In the genomic region with DNA sequence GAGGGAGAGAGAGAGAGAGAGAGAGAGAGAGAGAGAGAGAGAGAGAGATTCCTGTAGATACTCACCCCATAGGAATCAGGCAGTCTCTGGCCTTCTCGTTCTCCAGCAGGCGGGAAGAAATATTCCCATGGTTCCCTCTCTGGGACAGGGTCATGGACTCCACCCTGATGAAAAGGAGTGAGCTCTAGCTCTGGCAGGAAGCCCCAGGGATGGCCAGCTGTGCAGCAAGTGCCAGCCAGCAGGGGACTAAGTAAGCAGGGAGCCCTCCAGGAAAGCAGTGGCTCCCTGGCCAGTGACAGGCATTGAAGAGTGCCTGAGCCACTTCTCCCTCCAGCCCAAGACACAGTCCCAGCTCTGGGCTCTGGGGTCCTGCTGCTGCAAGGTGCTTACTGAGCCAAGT, we compare ENCODE assay signal across 33 mouse cellular contexts. TPM values are rescaled to one million over a fixed set of nuclear protein-coding genes. Genes with fewer than 3 reads are reported as not detected.
DNase-seq lines count a peak whose midpoint lies in the region; ATAC-seq and TF ChIP-seq lines count a peak whose summit lies in the region.
"Had no signal": no experiment of that assay in that cellular context is flagged by ENCODE, and none has a peak within 500 bp of the region (broad histone marks: within the 10 kb centered on the region; RNA-seq: fewer than 3 reads in every experiment).

No protein-coding gene starts in this region.

- peak; percentile 46 for DNase-seq in kidney, adult 9 months
- DNase-seq in kidney, postnatal 10 days: no peak
- peak; percentile 55 for DNase-seq in liver, adult 2 months (ENCODE audit: extremely low read depth, low read depth, low spot score)
- DNase-seq: adrenal gland, adult 2 months; adrenal gland, postnatal 10 days; adrenal gland, postnatal 25 days; B cell, adult 2 months; cerebellum, adult 11 months; cerebellum, adult 18-20 months; cerebellum, adult 8-10 months; cerebellum, adult 9-11 months; cerebellum, postnatal 14 days; cerebellum, postnatal 36 days; embryo, embryonic 11 days had no signal

- TF ChIP-seq POLR2A in liver, adult 2 months (IDR thresholded peaks at IDR 0.05; ENCODE audit: extremely low read depth, insufficient read depth, low read length): no peak

- H3K4me3 ChIP-seq in hindbrain, embryonic 13.5 days: no peak overlapping the region
- no peak overlapping the region for H3K4me3 ChIP-seq in hindbrain, embryonic 12.5 days
- no peak overlapping the region for H3K4me3 ChIP-seq in liver, adult 2 months (ENCODE audit: insufficient read depth, low read depth, low read length)
- H3K4me3 ChIP-seq in liver, embryonic 12.5 days: no peak overlapping the region
- H3K4me3 ChIP-seq: embryonic facial prominence, embryonic 13.5 days; embryonic facial prominence, embryonic 15.5 days; erythroblast, embryonic 14.5 days; forebrain, embryonic 10.5 days; forebrain, embryonic 12.5 days had no signal

- peaks cover 16% of the 10 kb centered on the region for H3K27me3 ChIP-seq in hindbrain, embryonic 13.5 days
- peaks cover 12% of the 10 kb centered on the region for H3K27me3 ChIP-seq in hindbrain, embryonic 12.5 days
- H3K27me3 ChIP-seq in liver, adult 2 months (ENCODE audit: control insufficient read depth, insufficient read depth, low read length): no peaks in the 10 kb centered on the region
- H3K27me3 ChIP-seq in liver, embryonic 12.5 days (replicated peaks): peaks cover 21% of the 10 kb centered on the region

- ATAC-seq in hindbrain, embryonic 13.5 days (ENCODE audit: low FRiP score): no peak
- no peak for ATAC-seq in hindbrain, embryonic 12.5 days (ENCODE audit: low FRiP score)
- no peak for ATAC-seq in liver, embryonic 12.5 days
- ATAC-seq: activated CD4-positive, CD25-positive, alpha-beta regulatory T cell, adult 4 months; CD4-positive, CD25-positive, alpha-beta regulatory T cell, adult 4 months; forebrain, embryonic 14.5 days; forebrain, embryonic 16.5 days; Patski had no signal

- WGBS in hindbrain, embryonic 13.5 days: 53% methylated on average over 2 of the region's 2 CpGs
- 61% methylated on average over 2 of the region's 2 CpGs for WGBS in hindbrain, embryonic 12.5 days
- WGBS in liver, adult 2 months: 14% methylated on average over 2 of the region's 2 CpGs
- 52% methylated on average over 2 of the region's 2 CpGs for WGBS in liver, embryonic 12.5 days (ENCODE audit: insufficient replicate concordance)

- no peak for TF ChIP-seq CTCF in liver, adult 2 months (IDR thresholded peaks at IDR 0.05; ENCODE audit: low read depth, low read length)

- no peak overlapping the region for H3K4me2 ChIP-seq in hindbrain, embryonic 13.5 days
- H3K4me2 ChIP-seq in hindbrain, embryonic 12.5 days (replicated peaks): no peak overlapping the region
- no peak overlapping the region for H3K4me2 ChIP-seq in liver, embryonic 12.5 days
- H3K4me2 ChIP-seq: embryonic facial prominence, embryonic 13.5 days; embryonic facial prominence, embryonic 15.5 days; forebrain, embryonic 12.5 days had no signal

- peak overlapping the region; percentile 39; the same call in 1 of the 2 replicates for H3K9ac ChIP-seq in hindbrain, embryonic 13.5 days
- no peak overlapping the region for H3K9ac ChIP-seq in hindbrain, embryonic 12.5 days
- 0 out of 2 replicates have a peak overlapping the region, but pooled peaks have one; percentile 2 for H3K9ac ChIP-seq in liver, adult 2 months (ENCODE audit: low read depth, low read length)
- H3K9ac ChIP-seq in liver, embryonic 12.5 days: no peak overlapping the region
- H3K9ac ChIP-seq: embryonic facial prominence, embryonic 13.5 days; embryonic facial prominence, embryonic 15.5 days; forebrain, embryonic 12.5 days had no signal

- no peaks in the 10 kb centered on the region; the same call in 1 of the 2 replicates for H3K4me1 ChIP-seq in hindbrain, embryonic 13.5 days (replicated peaks)
- H3K4me1 ChIP-seq in hindbrain, embryonic 12.5 days: no peaks in the 10 kb centered on the region
- peaks cover 19% of the 10 kb centered on the region for H3K4me1 ChIP-seq in liver, adult 2 months (ENCODE audit: control insufficient read depth, insufficient read depth, low read length)
- peaks cover 2% of the 10 kb centered on the region; the same call in 1 of the 2 replicates for H3K4me1 ChIP-seq in liver, embryonic 12.5 days

- H3K36me3 ChIP-seq in hindbrain, embryonic 13.5 days: no peaks in the 10 kb centered on the region
- no peaks in the 10 kb centered on the region for H3K36me3 ChIP-seq in hindbrain, embryonic 12.5 days
- H3K36me3 ChIP-seq in liver, adult 2 months (ENCODE audit: control insufficient read depth, insufficient read depth, low read length): peaks cover 36% of the 10 kb centered on the region
- no peaks in the 10 kb centered on the region for H3K36me3 ChIP-seq in liver, embryonic 12.5 days
- H3K36me3 ChIP-seq: embryonic facial prominence, embryonic 13.5 days; embryonic facial prominence, embryonic 15.5 days; forebrain, embryonic 10.5 days; forebrain, embryonic 12.5 days; G1E had no signal

- no peak overlapping the region for H3K27ac ChIP-seq in hindbrain, embryonic 13.5 days
- H3K27ac ChIP-seq in hindbrain, embryonic 12.5 days: no peak overlapping the region
- H3K27ac ChIP-seq in liver, adult 2 months (replicated peaks; ENCODE audit: insufficient read depth, low read depth, low read length): no peak overlapping the region
- no peak overlapping the region for H3K27ac ChIP-seq in liver, embryonic 12.5 days
- H3K27ac ChIP-seq: embryonic facial prominence, embryonic 13.5 days; embryonic facial prominence, embryonic 15.5 days; forebrain, embryonic 10.5 days; forebrain, embryonic 12.5 days had no signal

- no peaks in the 10 kb centered on the region for H3K9me3 ChIP-seq in hindbrain, embryonic 13.5 days
- H3K9me3 ChIP-seq in hindbrain, embryonic 12.5 days (replicated peaks): no peaks in the 10 kb centered on the region
- no peaks in the 10 kb centered on the region for H3K9me3 ChIP-seq in liver, embryonic 12.5 days (replicated peaks)
- H3K9me3 ChIP-seq: embryonic facial prominence, embryonic 13.5 days; embryonic facial prominence, embryonic 15.5 days; forebrain, embryonic 10.5 days; forebrain, embryonic 12.5 days had no signal

- no peaks in the 10 kb centered on the region for H3K79me2 ChIP-seq in liver, adult 2 months (ENCODE audit: control insufficient read depth, insufficient read depth, low read length)

RNA-seq across cellular contexts. Expression of gene Acaa1b, which starts 5.1 kb away (rescaled TPM):
- polyA plus RNA-seq in hindbrain, embryonic 13.5 days (2015; fragmentation: Nextera tagmentation; extraction: Ambion mirVana): 1.8 and 1.9 TPM in 2 replicates
- 1.2 and 2.1 TPM in 2 replicates for polyA plus RNA-seq in hindbrain, embryonic 12.5 days (2016; fragmentation: Nextera tagmentation; extraction: Ambion mirVana)
- 755 and 780 TPM in 2 replicates for total RNA-seq in liver, adult 2 months (2014; rRNA removed)
- 1,396 and 1,582 TPM in 2 replicates for polyA plus RNA-seq in liver, adult 2 months (2012; rRNA removed)
- polyA plus RNA-seq in liver, embryonic 12.5 days (2016; fragmentation: Nextera tagmentation; extraction: Ambion mirVana): 0.55 and 0.85 TPM in 2 replicates
- total RNA-seq: common myeloid progenitor, adult 5-6 weeks; G1E had no signal
- polyA plus RNA-seq: activated CD4-positive, CD25-positive, alpha-beta regulatory T cell, adult 4 months; CD4-positive, CD25-positive, alpha-beta regulatory T cell, adult 4 months; G1E had no signal

RNA-seq across cellular contexts. Expression of gene Gm47289, which starts 7.2 kb away (rescaled TPM):
- polyA plus RNA-seq in hindbrain, embryonic 13.5 days (2015; fragmentation: Nextera tagmentation; extraction: Ambion mirVana): not detected in 2 replicates
- not detected in 2 replicates for polyA plus RNA-seq in hindbrain, embryonic 12.5 days (2016; fragmentation: Nextera tagmentation; extraction: Ambion mirVana)
- total RNA-seq in liver, adult 2 months (2014; rRNA removed): 0.07 TPM in 1 of 2 replicates, not detected in the other
- not detected in 2 replicates for polyA plus RNA-seq in liver, adult 2 months (2012; rRNA removed)
- polyA plus RNA-seq in liver, embryonic 12.5 days (2016; fragmentation: Nextera tagmentation; extraction: Ambion mirVana): not detected in 2 replicates
- total RNA-seq: adrenal gland, adult 2 months; adrenal gland, postnatal 10 days; adrenal gland, postnatal 25 days; adrenal gland, postnatal 4 days; CH12.LX; common myeloid progenitor, adult 5-6 weeks had no signal
- polyA plus RNA-seq: adrenal gland, adult 2 months; brain, embryonic 14.5 days; CD4-positive, CD25-positive, alpha-beta regulatory T cell, adult 4 months; embryonic facial prominence, embryonic 11.5 days; embryonic facial prominence, embryonic 13.5 days; embryonic facial prominence, embryonic 15.5 days; erythroblast, embryonic 14.5 days; forebrain, embryonic 10.5 days; forebrain, embryonic 12.5 days; forebrain, embryonic 14.5 days; forebrain, embryonic 16.5 days; G1E; Patski had no signal

RNA-seq across cellular contexts. Expression of gene Dlec1, which starts 49.5 kb away (rescaled TPM):
- 0.38 and 1.5 TPM in 2 replicates for polyA plus RNA-seq in hindbrain, embryonic 13.5 days (2015; fragmentation: Nextera tagmentation; extraction: Ambion mirVana)
- polyA plus RNA-seq in hindbrain, embryonic 12.5 days (2016; fragmentation: Nextera tagmentation; extraction: Ambion mirVana): 1.4 and 1.9 TPM in 2 replicates
- total RNA-seq in liver, adult 2 months (2014; rRNA removed): 0.27 and 0.74 TPM in 2 replicates
- polyA plus RNA-seq in liver, adult 2 months (2012; rRNA removed): 0.31 and 0.32 TPM in 2 replicates
- polyA plus RNA-seq in liver, embryonic 12.5 days (2016; fragmentation: Nextera tagmentation; extraction: Ambion mirVana): 0.12 TPM in 2 replicates
- total RNA-seq: common myeloid progenitor, adult 5-6 weeks; G1E had no signal
- polyA plus RNA-seq: CD4-positive, CD25-positive, alpha-beta regulatory T cell, adult 4 months; erythroblast, embryonic 14.5 days; G1E had no signal

RNA-seq across cellular contexts. Expression of gene Slc22a13, which starts 57.1 kb away (rescaled TPM):
- polyA plus RNA-seq in hindbrain, embryonic 13.5 days (2015; fragmentation: Nextera tagmentation; extraction: Ambion mirVana): not detected in 2 replicates
- polyA plus RNA-seq in hindbrain, embryonic 12.5 days (2016; fragmentation: Nextera tagmentation; extraction: Ambion mirVana): 0.12 TPM in 1 of 2 replicates, not detected in the other
- total RNA-seq in liver, adult 2 months (2014; rRNA removed): 0.07 TPM in 1 of 2 replicates, not detected in the other
- polyA plus RNA-seq in liver, adult 2 months (2012; rRNA removed): 0.06 TPM in 1 of 2 replicates, not detected in the other
- polyA plus RNA-seq in liver, embryonic 12.5 days (2016; fragmentation: Nextera tagmentation; extraction: Ambion mirVana): not detected in 2 replicates
- total RNA-seq: adrenal gland, adult 2 months; adrenal gland, postnatal 10 days; adrenal gland, postnatal 25 days; CH12.LX; common myeloid progenitor, adult 5-6 weeks; G1E had no signal
- polyA plus RNA-seq: activated CD4-positive, CD25-positive, alpha-beta regulatory T cell, adult 4 months; adrenal gland, adult 2 months; CD4-positive, CD25-positive, alpha-beta regulatory T cell, adult 4 months; embryonic facial prominence, embryonic 11.5 days; embryonic facial prominence, embryonic 13.5 days; embryonic facial prominence, embryonic 15.5 days; erythroblast, embryonic 14.5 days; forebrain, embryonic 10.5 days; forebrain, embryonic 12.5 days; forebrain, embryonic 14.5 days; G1E had no signal

RNA-seq across cellular contexts. Expression of gene Plcd1, which starts 58.4 kb away (rescaled TPM):
- polyA plus RNA-seq in hindbrain, embryonic 13.5 days (2015; fragmentation: Nextera tagmentation; extraction: Ambion mirVana): 22.5 and 23.8 TPM in 2 replicates
- polyA plus RNA-seq in hindbrain, embryonic 12.5 days (2016; fragmentation: Nextera tagmentation; extraction: Ambion mirVana): 33.7 and 35.6 TPM in 2 replicates
- 0.37 and 0.40 TPM in 2 replicates for total RNA-seq in liver, adult 2 months (2014; rRNA removed)
- polyA plus RNA-seq in liver, adult 2 months (2012; rRNA removed): 0.45 and 0.93 TPM in 2 replicates
- 2.8 and 3.1 TPM in 2 replicates for polyA plus RNA-seq in liver, embryonic 12.5 days (2016; fragmentation: Nextera tagmentation; extraction: Ambion mirVana)
- total RNA-seq: common myeloid progenitor, adult 5-6 weeks; G1E had no signal
- polyA plus RNA-seq: G1E had no signal

Comparison
In these comparisons a context has a peak if more than half of its experiments do, and no peak if none do; other contexts are left out.
1. H3K9ac ChIP-seq: peak in hindbrain, embryonic 13.5 days (single experiment) and liver, adult 2 months (single experiment); none in hindbrain, embryonic 12.5 days (single experiment) and liver, embryonic 12.5 days (single experiment).
2. RNA of gene Acaa1b, which starts 5.1 kb away (polyA plus RNA-seq): 1,396 to 1,582 TPM in liver, adult 2 months; 1.8 to 1.9 TPM in hindbrain, embryonic 13.5 days, 1.2 to 2.1 TPM in hindbrain, embryonic 12.5 days and 0.55 to 0.85 TPM in liver, embryonic 12.5 days; every median in the first group is over 100 times any median in the second.